Mouse (Mus musculus): ENCODE data around the gene Serpina3n.
"Not testable (repeated sequence)": the region's sequence is repeated elsewhere in the genome, so short reads cannot be mapped to it uniquely, and the experiment has no call there.

Serpina3n gene

DNA sequence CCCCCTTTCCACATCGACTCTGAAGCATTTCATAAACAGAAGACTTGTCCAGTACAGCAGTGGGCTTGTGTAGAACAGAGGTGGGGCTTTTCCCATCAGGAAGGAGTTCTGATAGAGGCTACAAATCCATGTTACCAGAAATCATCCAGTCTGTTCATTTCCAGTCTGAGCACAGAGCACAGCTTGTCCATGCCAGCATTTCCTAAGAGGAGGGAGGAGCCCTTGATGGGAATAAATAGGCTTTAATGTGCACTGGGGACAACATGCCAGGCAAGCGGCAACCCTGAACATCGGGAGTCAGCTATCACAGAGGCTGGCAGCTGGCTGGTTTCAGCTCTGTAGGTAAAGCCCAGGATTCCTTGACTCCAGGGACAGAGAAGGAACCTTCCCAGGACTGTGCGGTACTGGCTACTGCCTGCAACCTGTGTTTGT, at the start of gene Serpina3n:
TSS of gene Serpina3n (plus strand) at position 276 of the 432 bp plus-strand sequence.
- no peak for DNase-seq (ENCODE audit: low spot score)

GRCm38 (mm10) chr12:104369986-104370385, 36.5 kb upstream of the Serpina3n start:
- DNase-seq (ENCODE audit: low spot score): no peak

GRCm38 (mm10) chr12:104377179-104377578, 29.4 kb upstream of the Serpina3n start:
- DNase-seq (ENCODE audit: low spot score): not testable (repeated sequence)

- DNase-seq (ENCODE audit: low spot score): not testable (repeated sequence)
Observed at GRCm38 (mm10) chr12:104378351-104378750, 28.2 kb upstream of the Serpina3n start.

- DNase-seq (ENCODE audit: low spot score): not testable (repeated sequence)
Observed at GRCm38 (mm10) chr12:104378815-104379214, 27.7 kb upstream of the Serpina3n start.

DNA sequence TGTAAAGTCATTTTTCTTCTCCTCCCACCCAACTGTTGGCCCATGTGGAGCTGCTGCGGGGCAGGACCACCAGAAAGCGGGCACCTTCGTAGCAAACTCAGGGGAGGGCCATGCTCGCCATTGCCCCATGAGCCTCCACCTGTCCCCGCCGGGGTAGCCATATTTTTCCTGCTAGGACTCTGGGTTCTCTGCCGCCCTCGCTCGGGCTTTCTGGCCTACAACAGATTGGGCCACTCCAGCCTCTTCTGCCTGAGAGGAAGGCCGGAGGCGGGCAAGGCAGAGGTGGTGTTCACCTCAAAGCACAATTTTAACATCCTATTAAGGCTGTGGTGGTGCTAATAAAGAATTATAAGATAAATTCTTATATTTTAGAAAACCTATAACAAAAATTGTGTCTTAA, 26.7 kb upstream of the Serpina3n start:
- DNase-seq (ENCODE audit: low spot score): no peak

GRCm38 (mm10) chr12:104381071-104381604, 25.4 kb upstream of the Serpina3n start:
- not testable (repeated sequence) for DNase-seq (ENCODE audit: low spot score)

DNA sequence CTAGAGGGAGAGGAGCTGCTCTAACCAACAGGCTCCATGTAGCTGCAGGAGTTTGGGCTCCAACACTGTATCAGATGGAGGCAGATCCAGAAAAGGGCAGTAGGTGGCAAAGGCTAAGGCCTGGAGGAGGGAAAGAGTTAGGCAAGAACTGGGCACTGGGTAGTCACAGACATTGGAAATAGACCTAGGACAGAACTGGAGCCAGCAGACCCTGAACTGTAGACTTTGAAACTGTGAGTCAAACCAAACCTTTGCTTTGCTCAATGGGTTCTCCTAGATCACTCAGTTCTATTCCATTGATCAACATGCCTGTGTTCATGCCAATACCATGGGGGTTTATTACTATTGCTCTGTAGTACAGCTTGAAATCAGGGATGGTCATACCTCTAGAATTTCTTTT, 20.5 kb upstream of the Serpina3n start:
- DNase-seq (ENCODE audit: low spot score): not testable (repeated sequence)

DNA sequence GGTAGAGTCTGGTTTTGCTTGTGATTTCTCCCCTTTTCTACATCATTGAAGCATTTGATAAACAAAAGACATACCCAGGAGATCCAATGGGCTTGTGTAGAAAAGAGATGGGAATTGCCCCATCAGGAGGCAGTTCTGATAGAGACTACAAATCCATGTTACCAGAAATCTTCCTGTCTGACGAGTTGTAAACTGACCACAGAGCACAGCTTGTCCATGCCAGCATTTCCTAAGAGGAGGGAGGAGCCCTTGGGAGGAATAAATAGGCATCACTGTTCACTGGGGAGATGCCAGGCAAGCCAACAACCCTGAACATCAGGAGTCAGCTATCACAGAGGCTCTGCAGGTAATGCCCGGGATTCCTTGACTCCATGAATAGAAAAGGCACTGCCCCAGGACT, 19.7 kb upstream of the Serpina3n start:
- not testable (repeated sequence) for DNase-seq (ENCODE audit: low spot score)

- no peak for DNase-seq (ENCODE audit: low spot score)
Observed at GRCm38 (mm10) chr12:104388477-104388876, 18.1 kb upstream of the Serpina3n start.

DNA sequence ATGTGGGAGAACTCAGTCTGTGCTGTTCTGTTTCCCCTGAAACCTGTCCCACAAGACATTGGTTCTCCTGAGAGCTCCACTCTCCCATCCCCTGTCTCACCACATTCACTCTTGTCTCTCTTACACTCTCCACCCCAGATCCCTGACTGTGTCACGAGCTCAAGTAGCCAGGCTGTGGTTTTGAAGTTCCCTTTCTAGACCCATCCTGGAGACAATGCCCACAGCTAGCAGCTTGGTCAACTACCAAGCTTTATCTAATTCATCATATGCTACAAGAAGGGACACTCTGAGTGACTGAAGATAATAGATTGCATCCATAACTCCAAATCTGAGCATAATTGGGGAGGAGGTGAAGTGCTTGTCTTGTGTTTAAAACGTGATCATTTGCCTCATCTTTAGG, 15.5 kb upstream of the Serpina3n start:
- not testable (repeated sequence) for DNase-seq (ENCODE audit: low spot score)

DNA sequence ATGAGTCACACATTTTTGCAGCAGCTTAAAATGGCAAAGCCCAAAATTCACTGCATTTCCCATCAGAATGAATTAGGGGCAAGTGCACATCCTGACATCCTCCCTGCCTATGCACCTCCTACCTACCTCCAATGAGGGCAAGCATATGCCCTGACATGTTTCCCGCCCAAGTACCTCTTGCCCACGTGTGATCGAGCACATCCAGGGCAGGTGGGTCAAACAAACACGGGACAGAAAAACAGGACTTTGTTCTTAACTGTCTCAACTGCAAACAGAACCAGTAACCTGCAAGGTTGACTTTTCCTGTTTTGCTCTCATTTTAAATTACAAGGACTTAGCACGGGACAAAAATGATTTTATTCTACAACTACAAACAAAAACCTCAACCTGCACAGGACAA, 2.6 kb upstream of the Serpina3n start:
- DNase-seq (ENCODE audit: low spot score): no peak

DNA sequence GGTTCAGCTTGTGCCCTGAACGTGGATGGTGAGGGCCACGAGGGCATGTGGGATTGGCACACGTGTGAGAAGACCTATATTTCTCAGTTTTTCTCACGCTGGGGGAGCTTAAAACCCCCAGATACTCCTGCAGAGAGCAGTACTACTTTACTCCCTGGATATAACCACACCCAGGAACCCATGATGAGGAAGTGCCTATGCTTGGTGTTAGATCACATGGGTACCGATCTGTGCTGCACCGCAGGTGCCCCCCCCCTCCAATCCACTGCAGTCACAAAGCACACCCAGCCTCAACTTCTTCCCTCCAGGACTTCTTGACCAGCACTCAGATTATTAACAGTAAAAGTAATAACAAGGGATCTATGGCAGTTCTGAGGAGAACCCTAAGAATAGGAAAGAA, 6.0 kb downstream of the Serpina3n start:
- DNase-seq (ENCODE audit: low spot score): no peak

- no peak for DNase-seq (ENCODE audit: low spot score)
Observed at GRCm38 (mm10) chr12:104414576-104414975, 8.0 kb downstream of the Serpina3n start.

GRCm38 (mm10) chr12:104415625-104416315, 9.2 kb downstream of the Serpina3n start:
- peak; percentile 49 for DNase-seq (ENCODE audit: low spot score)

DNA sequence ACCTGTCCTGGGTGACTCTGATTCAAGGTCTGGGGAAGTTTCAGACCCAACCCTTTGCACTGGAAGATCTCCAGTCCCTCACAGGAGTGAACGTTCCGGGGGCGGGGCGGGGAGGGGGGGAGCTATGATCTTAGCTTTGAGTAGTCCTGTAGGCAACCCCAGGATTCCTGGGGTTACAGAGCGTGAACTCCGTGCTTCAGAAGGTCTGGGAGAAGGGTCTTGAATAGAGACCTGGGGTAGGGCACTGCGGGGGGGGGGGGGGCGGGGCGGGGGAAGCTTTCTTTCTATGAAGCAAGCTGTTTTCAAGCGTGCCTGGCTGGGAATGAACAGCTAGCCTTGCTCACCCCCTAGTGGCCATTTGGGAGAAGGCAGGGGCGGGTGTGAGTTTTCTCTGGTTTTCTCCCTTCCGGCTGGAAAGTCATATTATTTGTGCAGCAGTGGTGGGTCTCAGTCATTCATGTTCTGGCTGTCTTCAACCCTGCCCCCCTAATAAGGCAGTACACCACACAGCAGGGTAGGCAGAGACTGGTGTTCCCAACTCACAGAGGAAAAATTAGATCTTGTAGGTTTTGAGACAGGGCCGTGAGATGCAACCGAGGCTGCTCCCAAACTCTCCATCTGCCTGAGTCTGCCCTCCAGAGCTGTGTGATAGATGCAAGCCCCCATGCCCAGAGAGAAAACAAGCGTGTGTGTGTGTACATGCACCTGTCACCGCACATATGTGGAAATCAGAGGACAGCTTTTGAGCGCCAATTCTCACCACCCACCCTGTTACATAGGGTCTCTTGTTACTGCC, 12.0 kb downstream of the Serpina3n start:
- peak; percentile 27 for DNase-seq (ENCODE audit: low spot score)

- no peak for DNase-seq (ENCODE audit: low spot score)
Observed at GRCm38 (mm10) chr12:104419136-104419462, 12.6 kb downstream of the Serpina3n start.

DNA sequence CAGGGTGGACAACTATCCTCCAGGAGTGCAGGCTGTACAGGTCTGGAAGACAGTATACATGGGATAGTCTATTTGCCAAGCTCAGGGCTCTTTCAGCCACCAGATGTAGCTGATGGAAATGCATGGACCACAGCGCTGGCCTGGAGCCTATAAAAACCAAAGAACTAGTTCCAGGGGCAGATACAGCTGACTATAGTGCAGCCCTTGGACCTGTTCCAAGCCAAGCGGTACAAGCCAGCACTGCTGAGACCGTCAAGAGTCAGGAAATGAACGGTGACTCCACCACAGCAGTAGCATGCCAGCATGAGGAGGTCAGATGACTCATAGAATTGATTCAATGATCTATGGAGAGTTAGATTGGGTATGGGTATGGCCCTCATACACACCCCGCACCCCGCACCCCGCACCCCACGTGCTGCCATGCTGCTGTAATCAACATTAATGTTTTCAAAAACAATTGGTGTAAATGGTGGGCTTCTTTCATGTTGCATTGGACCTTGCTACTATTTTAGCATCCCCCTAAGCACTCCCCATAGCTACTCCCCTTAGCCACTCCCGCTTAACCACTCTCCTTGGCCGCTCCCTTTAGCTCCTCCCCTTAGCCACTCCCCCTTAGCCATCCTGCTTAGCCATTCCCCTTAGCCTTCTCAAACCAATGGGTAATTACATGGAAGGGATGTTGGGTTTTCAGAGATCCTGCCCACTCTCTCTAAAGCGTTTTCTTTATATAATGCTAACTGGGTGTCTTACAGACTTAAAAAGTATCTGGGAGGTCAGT, 16.3 kb downstream of the Serpina3n start:
- DNase-seq (ENCODE audit: low spot score): no peak

DNA sequence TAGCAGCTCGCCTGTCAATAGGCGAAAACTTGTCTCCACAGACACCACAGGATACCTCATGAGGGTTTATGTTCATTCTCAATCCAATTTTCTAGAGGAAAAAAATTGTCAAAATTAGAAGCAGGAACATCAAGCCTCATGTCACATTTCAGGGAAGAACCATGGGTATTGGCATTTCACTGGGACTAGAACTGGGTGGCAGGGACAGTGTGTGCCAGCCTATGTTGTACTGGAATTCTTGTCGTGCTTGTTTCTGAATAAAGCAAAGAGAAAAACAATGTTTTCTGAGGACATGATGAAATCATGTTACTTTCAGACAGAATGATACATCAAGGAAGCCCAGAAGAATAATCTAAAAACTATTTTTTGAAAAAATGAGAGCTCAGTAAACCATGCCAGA, 19.1 kb downstream of the Serpina3n start:
- DNase-seq (ENCODE audit: low spot score): no peak

- DNase-seq (ENCODE audit: low spot score): no peak
Observed at GRCm38 (mm10) chr12:104426915-104427314, 20.4 kb downstream of the Serpina3n start.

GRCm38 (mm10) chr12:104431359-104431758, 24.8 kb downstream of the Serpina3n start:
- DNase-seq (ENCODE audit: low spot score): no peak

DNA sequence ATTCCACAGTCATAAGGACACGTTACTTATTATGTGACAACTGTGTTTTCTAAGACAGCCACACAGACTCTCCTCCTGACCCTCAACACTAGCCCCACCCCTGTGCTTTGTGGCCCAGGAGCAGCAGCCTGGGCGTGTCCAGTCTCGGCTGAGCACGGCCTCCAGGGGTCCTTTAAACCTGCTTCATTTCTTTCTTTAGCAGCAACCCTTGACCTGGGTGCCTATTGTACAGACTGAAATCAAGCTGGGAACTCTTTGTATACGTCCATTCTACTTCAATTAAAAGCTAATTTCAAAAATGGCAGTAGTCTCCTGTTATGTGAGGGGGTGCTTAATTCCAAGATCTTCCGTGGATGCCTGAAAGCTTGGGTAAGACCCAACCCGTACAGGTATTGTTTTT, 26.7 kb downstream of the Serpina3n start:
- no peak for DNase-seq (ENCODE audit: low spot score)
